Mouse (Mus musculus): ENCODE results near the gene Cog8.

DNA sequence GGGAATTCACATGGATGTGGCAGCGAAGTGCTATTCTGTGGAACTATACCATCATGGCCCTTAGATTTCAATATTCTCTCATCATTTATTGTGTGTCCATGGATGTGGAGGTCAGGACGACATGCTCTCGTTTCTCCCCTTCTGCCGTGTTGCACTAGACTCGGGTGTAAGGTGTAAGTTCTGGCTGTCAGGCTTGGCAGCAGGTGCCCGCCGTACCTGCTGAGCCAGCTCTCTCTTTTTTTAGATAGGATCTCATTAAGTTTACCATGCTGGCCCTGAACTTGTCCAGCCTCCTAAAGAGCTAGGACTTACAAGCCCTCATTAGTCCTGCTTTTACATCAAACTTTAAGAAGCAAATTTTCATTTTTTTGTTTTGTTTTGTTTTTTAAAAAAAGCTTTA lies 34.0 kb upstream of the Cog8 start:
- TF ChIP-seq CTCF (IDR thresholded peaks at IDR 0.05; ENCODE audit: low read depth, low read length) (no peak), EP300 (IDR thresholded peaks at IDR 0.05; ENCODE audit: insufficient read depth, low read depth, low read length) (no peak), POLR2A (IDR thresholded peaks at IDR 0.05; ENCODE audit: insufficient read depth, low read length) (no peak)
